Mouse (Mus musculus) liver, postnatal 0 days (tissue): Measurements from ENCODE around the gene Pard3b.

ENCODE experiments used
- CTCF ChIP-seq: sonication (generic); IDR thresholded peaks from 2 replicates; pipeline ENCODE4 v1.5.1; 2016; ENCODE audit warnings: antibody characterized with exemption, low read depth
- EP300 ChIP-seq: IDR thresholded peaks from 2 replicates; pipeline ENCODE4 v1.6.1; 2016; ENCODE audit warnings: antibody characterized with exemption, low read depth, mild to moderate bottlenecking

GRCm38 (mm10) chr1:62691175-62691574 lies 1052.6 kb downstream of the Pard3b start:
- no peak for TF ChIP-seq CTCF
- no peak for TF ChIP-seq EP300
